Mouse (Mus musculus) adrenal gland (tissue): ENCODE results near the gene Strc.

Experiments
- intact Hi-C: fragments of 180-260 bp; cut with DNase I; formaldehyde crosslinking; loops from one replicate; pipeline ENCODE4 v1.15.1; 2025

The Strc gene

GRCm38 (mm10) chr2:121357961-121358360, 29.0 kb downstream of the Strc start:
- intact Hi-C loops: loop anchor here (10.0 kb wide), 1 partner anchor 133 kb away; no protein-coding TSS in a partner anchor

- intact Hi-C loops: loop anchor here (10.0 kb wide), 1 partner anchor 133 kb away; no protein-coding TSS in a partner anchor
Observed at GRCm38 (mm10) chr2:121357494-121357893, 29.5 kb downstream of the Strc start, which contains the start of gene Ckmt1. Gene Ckmt1 (plus strand): TSS chr2:121357714.

DNA sequence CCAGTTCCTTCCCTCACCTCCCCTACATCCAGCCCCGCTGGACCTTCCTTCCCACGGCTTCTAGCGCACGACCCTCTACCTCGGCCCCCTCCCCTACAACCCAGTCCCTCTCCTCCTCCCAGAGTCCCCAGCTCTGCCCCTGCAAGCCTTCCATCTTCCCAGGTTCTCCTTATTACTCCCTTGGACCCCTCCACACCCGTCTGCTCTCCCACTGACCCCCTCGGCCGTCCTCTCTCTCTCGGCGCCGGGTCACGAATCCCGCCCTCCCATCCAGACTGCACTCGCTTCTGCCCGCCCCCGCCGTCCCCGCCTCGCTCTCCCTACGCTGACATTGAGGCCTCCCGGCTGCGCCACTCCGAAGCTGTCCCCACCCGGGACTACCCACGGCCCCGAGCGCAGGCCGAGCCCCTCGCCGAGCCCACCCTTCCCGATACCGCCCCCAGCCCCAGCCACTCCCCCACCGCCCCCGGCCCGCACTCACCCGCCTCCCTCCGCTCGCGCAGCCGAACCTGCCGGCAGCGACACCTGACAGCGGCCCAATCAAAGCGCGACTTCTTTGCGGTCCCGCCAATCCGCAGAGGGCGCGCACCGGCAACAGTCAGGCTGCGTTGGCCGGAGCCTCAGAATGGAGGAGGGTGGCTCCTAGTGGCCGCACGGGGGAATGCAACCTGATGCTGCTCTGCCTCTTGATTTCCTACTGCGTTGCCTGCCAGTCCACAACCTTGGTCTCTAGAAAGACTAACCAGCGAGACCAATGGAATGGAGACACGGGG, 32.0 kb downstream of the Strc start, which contains the start of gene Ppip5k1:
Gene Ppip5k1 (minus strand): TSS at position 577 of the 773 bp plus-strand sequence.
- intact Hi-C loops: loop anchor here (10.0 kb wide), 1 partner anchor 130 kb away; no protein-coding TSS in a partner anchor

DNA sequence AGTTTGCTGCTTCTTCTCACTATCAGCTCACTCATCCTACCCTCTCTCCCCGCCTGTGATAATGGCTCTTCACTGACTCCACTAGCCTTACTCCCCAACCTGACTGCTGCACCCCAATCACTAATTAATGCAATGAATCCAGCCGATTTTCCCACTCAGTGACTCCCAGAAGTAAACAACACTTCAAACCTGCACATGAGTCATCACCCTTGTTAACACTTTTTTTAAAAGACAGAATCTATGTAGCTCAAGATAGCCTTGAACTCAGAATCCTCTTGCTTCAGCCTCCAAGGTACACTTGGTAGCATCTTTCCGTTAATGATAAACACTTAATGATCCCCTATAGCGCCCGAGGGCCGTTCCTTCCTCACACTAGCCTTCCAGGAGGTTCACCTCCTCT, 32.6 kb downstream of the Strc start:
- intact Hi-C loops: loop anchor here (10.0 kb wide), 1 partner anchor 130 kb away; no protein-coding TSS in a partner anchor

GRCm38 (mm10) chr2:121353156-121353555, 33.8 kb downstream of the Strc start:
- intact Hi-C loops: loop anchor here (10.0 kb wide), 1 partner anchor 128 kb away; no protein-coding TSS in a partner anchor

- intact Hi-C loops: no loop called here
Observed at GRCm38 (mm10) chr2:121339057-121339456, 47.9 kb downstream of the Strc start.

DNA sequence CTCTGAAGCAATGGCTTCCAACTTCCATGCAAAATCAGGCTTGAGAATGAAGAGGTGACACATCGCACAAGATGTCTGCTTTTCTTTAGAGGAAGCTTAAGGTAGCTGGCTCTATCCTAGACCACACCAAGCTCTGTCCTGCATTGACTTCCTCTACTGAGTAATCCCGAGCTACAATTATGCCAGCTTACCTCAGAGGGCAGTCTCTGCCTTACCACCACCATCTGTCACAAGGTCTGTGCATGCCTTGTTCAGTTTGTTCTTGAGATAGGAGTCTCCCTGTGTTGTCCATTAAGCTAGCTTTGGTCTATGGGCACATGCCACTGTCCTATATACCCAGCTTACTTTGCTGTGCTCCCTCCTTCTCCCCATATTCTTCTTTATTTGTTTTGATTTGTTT, 57.5 kb downstream of the Strc start:
- intact Hi-C loops: loop anchor here (10.0 kb wide), 1 partner anchor 65 kb away; no protein-coding TSS in a partner anchor

- intact Hi-C loops: loop anchor here (10.0 kb wide), 1 partner anchor 71 kb away; no protein-coding TSS in a partner anchor
Observed at GRCm38 (mm10) chr2:121323693-121324470, 63.1 kb downstream of the Strc start.

- intact Hi-C loops: loop anchor here (10.0 kb wide), 1 partner anchor 72 kb away; no protein-coding TSS in a partner anchor
Observed at GRCm38 (mm10) chr2:121323041-121323440, 63.9 kb downstream of the Strc start.

DNA sequence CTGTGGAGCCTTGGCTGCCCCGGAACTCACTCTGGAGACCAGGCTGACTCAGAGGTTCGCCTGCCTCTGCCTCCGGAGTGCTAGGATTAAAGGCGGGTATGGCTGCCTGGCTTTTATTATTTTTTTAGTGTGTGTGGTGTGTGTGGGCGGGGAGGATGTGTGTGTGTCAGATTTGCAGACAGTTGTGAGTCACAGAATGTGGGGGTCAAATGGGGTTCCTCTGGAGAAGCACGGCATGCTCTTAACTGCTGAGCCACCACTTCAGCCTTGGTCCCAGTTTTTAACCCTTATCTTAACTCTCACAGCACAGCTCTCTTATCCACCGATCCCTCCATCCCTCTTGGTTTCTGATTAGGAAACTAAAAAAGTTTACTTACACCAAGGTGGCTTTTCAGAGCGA, 70.7 kb downstream of the Strc start:
- intact Hi-C loops: no loop called here
